ENCODE assay signal across 20 mouse cellular contexts in genomic region chr2:136674077-136674757, GRCm38 (mm10). TPM values are rescaled to one million over a fixed set of nuclear protein-coding genes. Genes with fewer than 3 reads are reported as not detected.
A peak's percentile ranks its signal among the peaks of the same experiment; 100 is the strongest.
DNase-seq lines count a peak whose midpoint lies in the region; ATAC-seq and TF ChIP-seq lines count a peak whose summit lies in the region.
"Had no signal": no experiment of that assay in that cellular context is flagged by ENCODE, and none has a peak within 500 bp of the region (broad histone marks: within the 10 kb centered on the region; RNA-seq: fewer than 3 reads in every experiment).

No protein-coding gene starts in this region.

- no peak for TF ChIP-seq CTCF in midbrain, postnatal 0 days (IDR thresholded peaks at IDR 0.05)
- TF ChIP-seq CTCF in lung, adult 2 months (IDR thresholded peaks at IDR 0.05; ENCODE audit: insufficient read depth, low read length), result no peak

- DNase-seq in forebrain, embryonic 14.5 days (ENCODE audit: low spot score), result peak; percentile 63
- DNase-seq in forebrain, embryonic 11.5 days (ENCODE audit: low spot score), result no peak
- peak; percentile 31 for DNase-seq in midbrain, postnatal 0 days (ENCODE audit: low spot score)
- DNase-seq in cerebellum, postnatal 14 days, result peak; percentile 48 to 86
- no peak for DNase-seq in gastrocnemius, postnatal 25 days
- no peak for DNase-seq in lung, adult 2 months
- DNase-seq: adrenal gland, adult 2 months; heart, postnatal 14 days; kidney, postnatal 14 days; liver; liver, postnatal 0 days; thymus, postnatal 36 days had no signal

- H3K9me3 ChIP-seq in forebrain, embryonic 14.5 days (replicated peaks; ENCODE audit: control insufficient read depth, low read length), result no peaks in the 10 kb centered on the region
- H3K9me3 ChIP-seq in forebrain, embryonic 11.5 days (ENCODE audit: control insufficient read depth, low read length), result no peaks in the 10 kb centered on the region
- no peaks in the 10 kb centered on the region for H3K9me3 ChIP-seq in midbrain, postnatal 0 days (ENCODE audit: low read length)
- H3K9me3 ChIP-seq in midbrain, embryonic 16.5 days (replicated peaks; ENCODE audit: control insufficient read depth, low read length, poor library complexity, severe bottlenecking), result no peaks in the 10 kb centered on the region
- H3K9me3 ChIP-seq: embryonic facial prominence, embryonic 15.5 days had no signal

- H3K4me3 ChIP-seq in forebrain, embryonic 14.5 days (ENCODE audit: low read depth, low read length), result no peak overlapping the region
- no peak overlapping the region for H3K4me3 ChIP-seq in forebrain, embryonic 11.5 days (ENCODE audit: low read depth, low read length)
- no peak overlapping the region for H3K4me3 ChIP-seq in midbrain, postnatal 0 days (ENCODE audit: low read depth, low read length)
- no peak overlapping the region for H3K4me3 ChIP-seq in midbrain, embryonic 16.5 days (ENCODE audit: low read depth, low read length)
- no peak overlapping the region for H3K4me3 ChIP-seq in lung, adult 2 months (replicated peaks; ENCODE audit: extremely low read depth, low read depth, low read length)
- H3K4me3 ChIP-seq: embryonic facial prominence, embryonic 15.5 days had no signal

- no peak for TF ChIP-seq POLR2A in lung, adult 2 months (IDR thresholded peaks at IDR 0.05; ENCODE audit: borderline replicate concordance, extremely low read depth, low read depth, low read length)

- 69% methylated on average over 4 of the region's 4 CpGs for WGBS in forebrain, embryonic 14.5 days
- 84% methylated on average over 4 of the region's 4 CpGs for WGBS in forebrain, embryonic 11.5 days
- WGBS in midbrain, postnatal 0 days, result 75% methylated on average over 4 of the region's 4 CpGs
- 57% methylated on average over 4 of the region's 4 CpGs for WGBS in midbrain, embryonic 16.5 days
- 64% methylated on average over 4 of the region's 4 CpGs for WGBS in lung, adult 2 months

- H3K36me3 ChIP-seq in forebrain, embryonic 14.5 days (ENCODE audit: control insufficient read depth, insufficient read depth, low read length), result no peaks in the 10 kb centered on the region
- H3K36me3 ChIP-seq in forebrain, embryonic 11.5 days (ENCODE audit: control insufficient read depth, insufficient read depth, low read length), result no peaks in the 10 kb centered on the region
- H3K36me3 ChIP-seq in midbrain, postnatal 0 days (ENCODE audit: insufficient read depth, low read length), result no peaks in the 10 kb centered on the region
- no peaks in the 10 kb centered on the region for H3K36me3 ChIP-seq in midbrain, embryonic 16.5 days (ENCODE audit: control insufficient read depth, insufficient read depth, low read length)
- H3K36me3 ChIP-seq: embryonic facial prominence, embryonic 15.5 days had no signal

- no peak overlapping the region for H3K27ac ChIP-seq in forebrain, embryonic 14.5 days (ENCODE audit: low read depth, low read length)
- no peak overlapping the region for H3K27ac ChIP-seq in forebrain, embryonic 11.5 days (ENCODE audit: low read depth, low read length)
- H3K27ac ChIP-seq in midbrain, postnatal 0 days (ENCODE audit: low read depth, low read length), result no peak overlapping the region
- no peak overlapping the region for H3K27ac ChIP-seq in midbrain, embryonic 16.5 days (ENCODE audit: low read length)
- H3K27ac ChIP-seq: embryonic facial prominence, embryonic 15.5 days; hindbrain, embryonic 14.5 days had no signal

- peaks cover 5% of the 10 kb centered on the region for H3K4me1 ChIP-seq in forebrain, embryonic 14.5 days (ENCODE audit: control insufficient read depth, insufficient read depth, low read length)
- H3K4me1 ChIP-seq in forebrain, embryonic 11.5 days (replicated peaks; ENCODE audit: control insufficient read depth, insufficient read depth, low read length), result peaks cover 3% of the 10 kb centered on the region; the same call in 1 of the 2 replicates
- peaks cover 4% of the 10 kb centered on the region; the same call in 1 of the 2 replicates for H3K4me1 ChIP-seq in midbrain, postnatal 0 days (ENCODE audit: insufficient read depth, low read length)
- H3K4me1 ChIP-seq in midbrain, embryonic 16.5 days (ENCODE audit: control insufficient read depth, insufficient read depth, low read length), result peaks cover 14% of the 10 kb centered on the region; the same call in 1 of the 2 replicates
- no peaks in the 10 kb centered on the region for H3K4me1 ChIP-seq in lung, adult 2 months (ENCODE audit: control insufficient read depth, insufficient read depth, low read length)

- H3K4me2 ChIP-seq in forebrain, embryonic 14.5 days (ENCODE audit: low read length), result no peak overlapping the region
- no peak overlapping the region for H3K4me2 ChIP-seq in forebrain, embryonic 11.5 days (ENCODE audit: low read depth, low read length, severe bottlenecking)
- no peak overlapping the region for H3K4me2 ChIP-seq in midbrain, postnatal 0 days (ENCODE audit: low read depth, low read length, poor library complexity, severe bottlenecking)
- no peak overlapping the region for H3K4me2 ChIP-seq in midbrain, embryonic 16.5 days (ENCODE audit: low read length)
- H3K4me2 ChIP-seq: embryonic facial prominence, embryonic 15.5 days; heart, embryonic 11.5 days; hindbrain, embryonic 14.5 days had no signal

- H3K27me3 ChIP-seq in forebrain, embryonic 14.5 days (replicated peaks; ENCODE audit: control insufficient read depth, insufficient read depth, low read length), result no peaks in the 10 kb centered on the region
- no peaks in the 10 kb centered on the region for H3K27me3 ChIP-seq in forebrain, embryonic 11.5 days (ENCODE audit: control insufficient read depth, insufficient read depth, low read length)
- no peaks in the 10 kb centered on the region for H3K27me3 ChIP-seq in midbrain, postnatal 0 days (ENCODE audit: insufficient read depth, low read length)
- H3K27me3 ChIP-seq in midbrain, embryonic 16.5 days (ENCODE audit: control insufficient read depth, insufficient read depth, low read depth, low read length), result no peaks in the 10 kb centered on the region
- H3K27me3 ChIP-seq: CH12.LX; embryonic facial prominence, embryonic 15.5 days had no signal

- H3K9ac ChIP-seq in forebrain, embryonic 14.5 days (ENCODE audit: low read length), result no peak overlapping the region
- no peak overlapping the region for H3K9ac ChIP-seq in forebrain, embryonic 11.5 days (ENCODE audit: low read length)
- H3K9ac ChIP-seq in midbrain, postnatal 0 days (replicated peaks; ENCODE audit: low read length, poor library complexity, severe bottlenecking), result no peak overlapping the region
- no peak overlapping the region for H3K9ac ChIP-seq in midbrain, embryonic 16.5 days (ENCODE audit: low read depth, low read length)
- H3K9ac ChIP-seq: embryonic facial prominence, embryonic 15.5 days; hindbrain, embryonic 14.5 days; liver, postnatal 0 days had no signal

- ATAC-seq in forebrain, embryonic 14.5 days, result no peak
- no peak for ATAC-seq in forebrain, embryonic 11.5 days (replicated peaks; ENCODE audit: low FRiP score)
- no peak for ATAC-seq in midbrain, postnatal 0 days (ENCODE audit: low FRiP score)
- no peak for ATAC-seq in midbrain, embryonic 16.5 days
- ATAC-seq: intestine, postnatal 0 days; liver, postnatal 0 days had no signal

RNA-seq across cellular contexts. Expression of gene Snap25, which starts 39.0 kb away (rescaled TPM):
- 53.5 and 85.8 TPM in 2 replicates for polyA plus RNA-seq in forebrain, embryonic 14.5 days (2014; fragmentation: Nextera tagmentation; extraction: Ambion mirVana)
- polyA plus RNA-seq in forebrain, embryonic 11.5 days (2014; fragmentation: Nextera tagmentation; extraction: Ambion mirVana), result 18.0 and 18.8 TPM in 2 replicates
- 209 and 253 TPM in 2 replicates for total RNA-seq in midbrain, postnatal 0 days (2014; rRNA removed)
- 293 and 327 TPM in 2 replicates for polyA plus RNA-seq in midbrain, postnatal 0 days (2015; fragmentation: Nextera tagmentation; extraction: Ambion mirVana)
- polyA plus RNA-seq in midbrain, embryonic 16.5 days (2015; fragmentation: Nextera tagmentation; extraction: Ambion mirVana), result 175 and 244 TPM in 2 replicates
- total RNA-seq in gastrocnemius, postnatal 25 days (2021), result under 1 TPM in 1 of 2 experiments, not detected in 1; 0.16 TPM
- 0.22 and 0.24 TPM in 2 replicates for polyA plus RNA-seq in lung, adult 2 months (2012; rRNA removed)
- total RNA-seq: CH12.LX; megakaryocyte-erythroid progenitor cell, adult 5-6 weeks had no signal
- polyA plus RNA-seq: liver, postnatal 0 days; testis, adult 2 months had no signal

Comparison
In these comparisons a context has a peak if more than half of its experiments do, and no peak if none do; other contexts are left out.
1. DNase-seq: peak in forebrain, embryonic 14.5 days (single experiment), midbrain, postnatal 0 days (single experiment) and cerebellum, postnatal 14 days (2 of 2); none in forebrain, embryonic 11.5 days (single experiment), gastrocnemius, postnatal 25 days (single experiment) and lung, adult 2 months (single experiment).
2. RNA of gene Snap25, which starts 39.0 kb away (polyA plus RNA-seq): 293 to 327 TPM in midbrain, postnatal 0 days, 175 to 244 TPM in midbrain, embryonic 16.5 days, 53.5 to 85.8 TPM in forebrain, embryonic 14.5 days and 18.0 to 18.8 TPM in forebrain, embryonic 11.5 days; 0.22 to 0.24 TPM in lung, adult 2 months; every median in the first group is over 10 times any median in the second.